Mouse (Mus musculus): ENCODE measurements around the gene Nudt6.
A peak's percentile ranks its signal among the peaks of the same experiment; 100 is the strongest.

- TF ChIP-seq GABPA (IDR thresholded peaks at IDR 0.05; ENCODE audit: low read depth, low read length), result no peak
- TF ChIP-seq ELF1 (IDR thresholded peaks at IDR 0.05; ENCODE audit: low read depth, low read length), result no peak
- no peak for TF ChIP-seq POLR2A (IDR thresholded peaks at IDR 0.05; ENCODE audit: control insufficient read depth in 1 of 2, insufficient read depth in 1 of 2, low read depth in 1 of 2, low read length in 2 of 2, poor library complexity in 1 of 2)
- peak; percentile 73 for TF ChIP-seq USF1 (IDR thresholded peaks at IDR 0.05; ENCODE audit: low read depth, low read length)
- TF ChIP-seq CTCF (IDR thresholded peaks at IDR 0.05 in 2 of 3, conservative IDR thresholded peaks at IDR 0.05 in 1 of 3; ENCODE audit: control insufficient read depth in 1 of 3, insufficient read depth in 1 of 3, low read depth in 2 of 3, low read length in 3 of 3, poor library complexity in 1 of 3, severe bottlenecking in 1 of 3), result no peak
- TF ChIP-seq MAX (IDR thresholded peaks at IDR 0.05; ENCODE audit: low read length), result no peak; the same call in 1 of the 2 replicates
- no peak for TF ChIP-seq MXI1 (IDR thresholded peaks at IDR 0.05; ENCODE audit: low read depth, low read length)
- no peak for TF ChIP-seq GATA1 (IDR thresholded peaks at IDR 0.05; ENCODE audit: low read depth, low read length)
- TF ChIP-seq ZC3H11A (IDR thresholded peaks at IDR 0.05; ENCODE audit: low read depth, low read length), result no peak
- TF ChIP-seq POLR2AphosphoS2 (IDR thresholded peaks at IDR 0.05; ENCODE audit: low read length), result no peak
- no peak for TF ChIP-seq MAZ (IDR thresholded peaks at IDR 0.05; ENCODE audit: low read depth, low read length)
- no peak for TF ChIP-seq TCF12 (IDR thresholded peaks at IDR 0.05; ENCODE audit: low read depth, low read length)
These were observed 630 bp upstream of the Nudt6 start for GRCm38 (mm10) chr3:37420641-37421040.

Data from MEL (cell line).